Mouse (Mus musculus): ENCODE results near the gene Hoga1. TPM values are rescaled to one million over a fixed set of nuclear protein-coding genes. Genes with fewer than 3 reads are reported as not detected.
A peak's percentile ranks its signal among the peaks of the same experiment; 100 is the strongest.

The Hoga1 gene
- polyA plus RNA-seq, 1 experiment from 2014 or later, result 1.2 TPM

- 73% methylated on average over 5 of the region's 5 CpGs for WGBS
- Histone ChIP-seq H3K27me3 (ENCODE audit: control insufficient read depth, insufficient read depth, low read length) (no peaks in the 10 kb centered on the region), H3K4me2 (ENCODE audit: low read depth, low read length) (no peak overlapping the region), H3K4me3 (ENCODE audit: low read depth, low read length) (no peak overlapping the region), H3K9ac (replicated peaks; ENCODE audit: low read length) (no peak overlapping the region), H3K9me3 (replicated peaks; ENCODE audit: control insufficient read depth, low read length) (no peaks in the 10 kb centered on the region), H3K27ac (replicated peaks; ENCODE audit: low read depth, low read length) (no peak overlapping the region), H3K36me3 (replicated peaks; ENCODE audit: control insufficient read depth, insufficient read depth, low read depth, low read length) (no peaks in the 10 kb centered on the region), H3K4me1 (ENCODE audit: control insufficient read depth, insufficient read depth, low read length) (peaks cover 2% of the 10 kb centered on the region; the same call in 1 of the 2 replicates)
- ATAC-seq (replicated peaks; ENCODE audit: insufficient number of reproducible peaks, low FRiP score, low TSS enrichment, low read depth) (no peak), DNase-seq (ENCODE audit: low spot score) (no peak)
These were observed 14.3 kb upstream of the Hoga1 start for GRCm38 (mm10) chr19:42031112-42031511.

- H3K4me2 ChIP-seq (ENCODE audit: low read depth, low read length), result no peak overlapping the region
- ATAC-seq (replicated peaks; ENCODE audit: insufficient number of reproducible peaks, low FRiP score, low TSS enrichment, low read depth) (no peak), DNase-seq (ENCODE audit: low spot score) (no peak)
- H3K4me1 ChIP-seq (ENCODE audit: control insufficient read depth, insufficient read depth, low read length), result peaks cover 2% of the 10 kb centered on the region; the same call in 1 of the 2 replicates
- no peak overlapping the region for H3K9ac ChIP-seq (replicated peaks; ENCODE audit: low read length)
- 88% methylated on average over 14 of the region's 14 CpGs for WGBS
- no peak overlapping the region for H3K4me3 ChIP-seq (ENCODE audit: low read depth, low read length)
- no peak overlapping the region for H3K27ac ChIP-seq (replicated peaks; ENCODE audit: low read depth, low read length)
- no peaks in the 10 kb centered on the region for H3K9me3 ChIP-seq (replicated peaks; ENCODE audit: control insufficient read depth, low read length)
- H3K36me3 ChIP-seq (replicated peaks; ENCODE audit: control insufficient read depth, insufficient read depth, low read depth, low read length), result no peaks in the 10 kb centered on the region
- no peaks in the 10 kb centered on the region for H3K27me3 ChIP-seq (ENCODE audit: control insufficient read depth, insufficient read depth, low read length)
These were observed 11.8 kb upstream of the Hoga1 start for GRCm38 (mm10) chr19:42033611-42034010.

DNA sequence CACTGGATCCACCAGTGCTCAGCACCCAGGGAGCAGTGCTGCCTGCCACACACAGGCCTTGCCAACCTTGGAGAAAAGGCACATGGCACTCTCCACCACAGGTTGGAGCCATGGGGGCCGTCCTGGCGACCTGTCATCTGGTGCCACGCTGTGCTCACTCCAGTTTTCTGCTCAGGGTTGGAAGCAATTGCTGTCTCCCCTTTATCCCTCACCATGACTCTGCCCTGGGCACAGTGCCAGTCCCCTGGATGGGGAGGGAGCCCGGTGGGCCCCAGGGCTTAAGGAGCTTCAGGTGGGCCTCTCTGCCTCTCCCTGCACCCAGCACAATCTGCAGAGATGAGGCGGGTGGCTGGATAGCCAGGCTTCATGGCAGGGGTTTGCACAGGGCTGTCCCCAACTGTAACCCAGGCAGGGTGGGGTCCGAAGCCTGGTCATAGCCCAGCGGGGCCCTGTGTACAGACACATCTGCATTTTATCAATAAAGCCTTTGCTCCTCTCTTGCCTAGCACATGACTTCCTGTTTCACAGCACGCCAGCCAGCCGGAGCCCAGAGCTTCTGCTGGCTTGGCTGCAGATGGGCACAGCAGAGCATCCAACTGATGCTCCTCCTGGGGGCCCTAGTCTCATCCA, 11.1 kb upstream of the Hoga1 start:
- no peak overlapping the region for H3K4me3 ChIP-seq (ENCODE audit: low read depth, low read length)
- no peaks in the 10 kb centered on the region for H3K36me3 ChIP-seq (replicated peaks; ENCODE audit: control insufficient read depth, insufficient read depth, low read depth, low read length)
- no peak overlapping the region for H3K9ac ChIP-seq (replicated peaks; ENCODE audit: low read length)
- no peak overlapping the region for H3K4me2 ChIP-seq (ENCODE audit: low read depth, low read length)
- WGBS, result 64% methylated on average over 9 of the region's 9 CpGs
- no peaks in the 10 kb centered on the region for H3K27me3 ChIP-seq (ENCODE audit: control insufficient read depth, insufficient read depth, low read length)
- H3K4me1 ChIP-seq (ENCODE audit: control insufficient read depth, insufficient read depth, low read length), result peaks cover 2% of the 10 kb centered on the region; the same call in 1 of the 2 replicates
- ATAC-seq (replicated peaks; ENCODE audit: insufficient number of reproducible peaks, low FRiP score, low TSS enrichment, low read depth) (peak; percentile 55; the same call in 1 of the 2 replicates), DNase-seq (ENCODE audit: low spot score) (no peak)
- no peak overlapping the region for H3K27ac ChIP-seq (replicated peaks; ENCODE audit: low read depth, low read length)
- H3K9me3 ChIP-seq (replicated peaks; ENCODE audit: control insufficient read depth, low read length), result no peaks in the 10 kb centered on the region

- no peak overlapping the region for H3K4me2 ChIP-seq (ENCODE audit: low read depth, low read length)
- peaks cover 2% of the 10 kb centered on the region; the same call in 1 of the 2 replicates for H3K4me1 ChIP-seq (ENCODE audit: control insufficient read depth, insufficient read depth, low read length)
- 52% methylated on average over 11 of the region's 11 CpGs for WGBS
- no peak overlapping the region for H3K27ac ChIP-seq (replicated peaks; ENCODE audit: low read depth, low read length)
- no peaks in the 10 kb centered on the region for H3K9me3 ChIP-seq (replicated peaks; ENCODE audit: control insufficient read depth, low read length)
- ATAC-seq (replicated peaks; ENCODE audit: insufficient number of reproducible peaks, low FRiP score, low TSS enrichment, low read depth) (no peak), DNase-seq (ENCODE audit: low spot score) (no peak)
- H3K27me3 ChIP-seq (ENCODE audit: control insufficient read depth, insufficient read depth, low read length), result no peaks in the 10 kb centered on the region
- no peaks in the 10 kb centered on the region for H3K36me3 ChIP-seq (replicated peaks; ENCODE audit: control insufficient read depth, insufficient read depth, low read depth, low read length)
- no peak overlapping the region for H3K4me3 ChIP-seq (ENCODE audit: low read depth, low read length)
- H3K9ac ChIP-seq (replicated peaks; ENCODE audit: low read length), result no peak overlapping the region
These were observed 10.4 kb upstream of the Hoga1 start for GRCm38 (mm10) chr19:42034881-42035455.

DNA sequence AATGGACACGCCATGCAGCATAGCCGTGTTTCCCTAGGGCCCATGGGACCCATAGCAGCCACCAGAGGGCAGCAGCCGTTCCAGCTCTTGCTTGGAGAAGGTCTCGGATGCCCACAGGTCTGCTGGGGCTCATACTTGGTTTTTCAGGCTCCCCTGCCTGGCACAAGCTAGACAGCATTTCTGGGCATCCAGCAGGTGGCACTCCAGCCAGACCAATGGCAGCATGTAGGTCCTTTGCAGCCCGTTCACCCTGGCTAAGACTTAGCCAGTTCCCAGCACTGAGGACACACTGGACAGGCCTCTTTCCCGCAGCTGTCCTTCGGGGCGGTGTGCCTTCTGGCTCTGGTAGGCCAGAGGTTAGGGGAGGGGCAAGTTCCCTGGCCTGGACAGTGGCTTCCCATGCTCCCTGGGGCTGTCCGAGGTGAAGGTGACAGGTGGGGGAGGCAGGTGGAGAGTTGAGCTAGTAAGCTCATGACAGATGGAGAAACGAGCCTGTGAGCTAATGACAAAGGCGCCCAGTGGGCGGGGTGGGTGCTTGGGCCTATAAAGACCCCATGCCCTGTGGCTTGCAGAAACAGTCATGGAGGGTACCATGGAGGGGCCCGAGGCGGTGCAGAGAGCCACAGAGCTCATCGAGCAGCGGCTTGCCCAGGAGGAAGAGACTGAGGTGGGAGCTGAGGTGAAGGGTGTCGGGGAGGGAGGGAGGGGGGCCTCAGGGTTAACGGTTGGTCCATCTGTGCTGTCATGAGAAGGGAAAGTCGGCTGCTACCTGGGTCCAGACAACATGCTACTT, 9.8 kb upstream of the Hoga1 start, which contains the start of gene Ankrd2:
Gene Ankrd2 (plus strand): TSS at position 545 of the 793 bp plus-strand sequence.
- Histone ChIP-seq H3K9ac (replicated peaks; ENCODE audit: low read length) (no peak within 1 kb of the TSS), H3K36me3 (replicated peaks; ENCODE audit: control insufficient read depth, insufficient read depth, low read depth, low read length) (no peaks in the 10 kb centered on the region), H3K4me1 (ENCODE audit: control insufficient read depth, insufficient read depth, low read length) (peaks cover 2% of the 10 kb centered on the region; the same call in 1 of the 2 replicates), H3K4me2 (ENCODE audit: low read depth, low read length) (no peak within 1 kb of the TSS), H3K27ac (replicated peaks; ENCODE audit: low read depth, low read length) (no peak within 1 kb of the TSS), H3K27me3 (ENCODE audit: control insufficient read depth, insufficient read depth, low read length) (no peaks in the 10 kb centered on the region), H3K9me3 (replicated peaks; ENCODE audit: control insufficient read depth, low read length) (no peaks in the 10 kb centered on the region), H3K4me3 (ENCODE audit: low read depth, low read length) (no peak within 1 kb of the TSS)
- DNase-seq (ENCODE audit: low spot score) (peak; percentile 88), ATAC-seq (replicated peaks; ENCODE audit: insufficient number of reproducible peaks, low FRiP score, low TSS enrichment, low read depth) (no peak; the same call in 1 of the 2 replicates)
- 67% methylated on average over 19 of the region's 19 CpGs for WGBS

GRCm38 (mm10) chr19:42036357-42036756, 9.1 kb upstream of the Hoga1 start:
- WGBS, result 79% methylated on average over 3 of the region's 3 CpGs
- no peak for ATAC-seq (replicated peaks; ENCODE audit: insufficient number of reproducible peaks, low FRiP score, low TSS enrichment, low read depth)
- no peaks in the 10 kb centered on the region for H3K9me3 ChIP-seq (replicated peaks; ENCODE audit: control insufficient read depth, low read length)
- no peak overlapping the region for H3K4me3 ChIP-seq (ENCODE audit: low read depth, low read length)
- H3K36me3 ChIP-seq (replicated peaks; ENCODE audit: control insufficient read depth, insufficient read depth, low read depth, low read length), result no peaks in the 10 kb centered on the region
- no peaks in the 10 kb centered on the region for H3K27me3 ChIP-seq (ENCODE audit: control insufficient read depth, insufficient read depth, low read length)
- H3K4me2 ChIP-seq (ENCODE audit: low read depth, low read length), result no peak overlapping the region
- no peak for DNase-seq (ENCODE audit: low spot score)
- no peak overlapping the region for H3K27ac ChIP-seq (replicated peaks; ENCODE audit: low read depth, low read length)
- H3K9ac ChIP-seq (replicated peaks; ENCODE audit: low read length), result no peak overlapping the region
- H3K4me1 ChIP-seq (ENCODE audit: control insufficient read depth, insufficient read depth, low read length), result peaks cover 2% of the 10 kb centered on the region; the same call in 1 of the 2 replicates

GRCm38 (mm10) chr19:42037167-42037702, 8.2 kb upstream of the Hoga1 start:
- Histone ChIP-seq H3K4me3 (ENCODE audit: low read depth, low read length) (no peak overlapping the region), H3K4me1 (ENCODE audit: control insufficient read depth, insufficient read depth, low read length) (peaks cover 2% of the 10 kb centered on the region; the same call in 1 of the 2 replicates), H3K36me3 (replicated peaks; ENCODE audit: control insufficient read depth, insufficient read depth, low read depth, low read length) (no peaks in the 10 kb centered on the region), H3K4me2 (ENCODE audit: low read depth, low read length) (no peak overlapping the region), H3K27ac (replicated peaks; ENCODE audit: low read depth, low read length) (no peak overlapping the region), H3K9ac (replicated peaks; ENCODE audit: low read length) (no peak overlapping the region), H3K9me3 (replicated peaks; ENCODE audit: control insufficient read depth, low read length) (no peaks in the 10 kb centered on the region), H3K27me3 (ENCODE audit: control insufficient read depth, insufficient read depth, low read length) (no peaks in the 10 kb centered on the region)
- DNase-seq (ENCODE audit: low spot score), result no peak
- WGBS, result 71% methylated on average over 11 of the region's 11 CpGs
- ATAC-seq (replicated peaks; ENCODE audit: insufficient number of reproducible peaks, low FRiP score, low TSS enrichment, low read depth), result no peak
